Mouse (Mus musculus): Measurements from ENCODE around the gene Cplane1.
"Not testable (repeated sequence)": the region's sequence is repeated elsewhere in the genome, so short reads cannot be mapped to it uniquely, and the experiment has no call there.

GRCm38 (mm10) chr15:8277916-8278315 lies 109.0 kb downstream of the Cplane1 start:
- not testable (repeated sequence) for TF ChIP-seq CTCF (IDR thresholded peaks at IDR 0.05; ENCODE audit: control insufficient read depth, insufficient read depth, insufficient replicate concordance, low read depth, low read length); POLR2A (IDR thresholded peaks at IDR 0.05; ENCODE audit: control insufficient read depth, low read depth, low read length)

All from testis, adult 2 months (tissue).